Mouse (Mus musculus): Measurements from ENCODE around the gene Cnp. TPM values are rescaled to one million over a fixed set of nuclear protein-coding genes. Genes with fewer than 3 reads are reported as not detected.

Cnp gene
- polyA plus RNA-seq, 1 experiment from 2014 or later, result 22.7 TPM

Other genes with a start within 250 kb of the Cnp start
- 0.90 TPM in 1 of 2 replicates, not detected in the other for gene Gast, start 240.5 kb upstream of the Cnp start, polyA plus RNA-seq (2016; fragmentation: Nextera tagmentation; extraction: Ambion mirVana)
- 33.2 and 37.7 TPM in 2 replicates for gene Hap1, start 218.8 kb upstream of the Cnp start, polyA plus RNA-seq (2016; fragmentation: Nextera tagmentation; extraction: Ambion mirVana)
- gene Jup, start 177.1 kb upstream of the Cnp start, polyA plus RNA-seq (2016; fragmentation: Nextera tagmentation; extraction: Ambion mirVana), result 45.0 and 53.6 TPM in 2 replicates
- gene P3h4, start 160.1 kb upstream of the Cnp start, polyA plus RNA-seq (2016; fragmentation: Nextera tagmentation; extraction: Ambion mirVana), result 27.0 and 27.8 TPM in 2 replicates
- gene Fkbp10, start 159.2 kb upstream of the Cnp start, polyA plus RNA-seq (2016; fragmentation: Nextera tagmentation; extraction: Ambion mirVana), result 51.0 and 52.0 TPM in 2 replicates
- gene Nt5c3b, start 133.1 kb upstream of the Cnp start, polyA plus RNA-seq (2016; fragmentation: Nextera tagmentation; extraction: Ambion mirVana), result 115 and 121 TPM in 2 replicates
- 0.58 and 0.63 TPM in 2 replicates for gene Klhl10, start 133.0 kb upstream of the Cnp start, polyA plus RNA-seq (2016; fragmentation: Nextera tagmentation; extraction: Ambion mirVana)
- gene Klhl11, start 102.2 kb upstream of the Cnp start, polyA plus RNA-seq (2016; fragmentation: Nextera tagmentation; extraction: Ambion mirVana), result 6.1 and 6.9 TPM in 2 replicates
- 356 and 388 TPM in 2 replicates for gene Acly, start 46.9 kb upstream of the Cnp start, polyA plus RNA-seq (2016; fragmentation: Nextera tagmentation; extraction: Ambion mirVana)
- gene Ttc25, start 29.3 kb upstream of the Cnp start, polyA plus RNA-seq (2016; fragmentation: Nextera tagmentation; extraction: Ambion mirVana), result 3.2 and 3.3 TPM in 2 replicates
- 95.9 and 119 TPM in 2 replicates for gene Nkiras2, start 44.3 kb downstream of the Cnp start, polyA plus RNA-seq (2016; fragmentation: Nextera tagmentation; extraction: Ambion mirVana)
- gene Dnajc7, start 45.3 kb downstream of the Cnp start, polyA plus RNA-seq (2016; fragmentation: Nextera tagmentation; extraction: Ambion mirVana), result 219 and 260 TPM in 2 replicates
- gene Zfp385c, start 117.6 kb downstream of the Cnp start, polyA plus RNA-seq (2016; fragmentation: Nextera tagmentation; extraction: Ambion mirVana), result 0.26 and 0.68 TPM in 2 replicates
- 1.9 and 2.9 TPM in 2 replicates for gene Dhx58, start 129.4 kb downstream of the Cnp start, polyA plus RNA-seq (2016; fragmentation: Nextera tagmentation; extraction: Ambion mirVana)
- 70.8 and 71.3 TPM in 2 replicates for gene Kat2a, start 137.6 kb downstream of the Cnp start, polyA plus RNA-seq (2016; fragmentation: Nextera tagmentation; extraction: Ambion mirVana)
- 0.25 and 0.35 TPM in 2 replicates for gene Hspb9, start 138.9 kb downstream of the Cnp start, polyA plus RNA-seq (2016; fragmentation: Nextera tagmentation; extraction: Ambion mirVana)
- gene Rab5c, start 163.3 kb downstream of the Cnp start, polyA plus RNA-seq (2016; fragmentation: Nextera tagmentation; extraction: Ambion mirVana), result 16.8 and 37.2 TPM in 2 replicates
- gene Kcnh4, start 185.0 kb downstream of the Cnp start, polyA plus RNA-seq (2016; fragmentation: Nextera tagmentation; extraction: Ambion mirVana), result 1.5 and 4.4 TPM in 2 replicates
- not detected in 2 replicates for gene Hcrt, start 188.0 kb downstream of the Cnp start, polyA plus RNA-seq (2016; fragmentation: Nextera tagmentation; extraction: Ambion mirVana)
- 3.9 and 4.3 TPM in 2 replicates for gene Ghdc, start 196.1 kb downstream of the Cnp start, polyA plus RNA-seq (2016; fragmentation: Nextera tagmentation; extraction: Ambion mirVana)